Mouse (Mus musculus) kidney, embryonic 16.5 days (tissue): Measurements from ENCODE around the gene Cyp3a25. TPM values are rescaled to one million over a fixed set of nuclear protein-coding genes. Genes with fewer than 3 reads are reported as not detected.
"Not testable (repeated sequence)": the region's sequence is repeated elsewhere in the genome, so short reads cannot be mapped to it uniquely, and the experiment has no call there.

Source experiments
- ATAC-seq: fragments of 200-750 bp; cut with Nextera tagmentation; 2 replicates; pipeline ENCODE4 v1.8.0; 2017; ENCODE audit warnings: moderate TSS enrichment; ENCODE audit not compliant: low FRiP score, low TSS enrichment
- H3K27ac ChIP-seq: fragments of 300-500 bp; sonication (generic); 2 replicates; pipeline ENCODE4 v1.5.1; 2014; ENCODE audit warnings: low read length
- H3K27me3 ChIP-seq: fragments of 300-500 bp; sonication (generic); 2 replicates; pipeline ENCODE4 v1.6.1; 2014; ENCODE audit warnings: low read length, control low read depth, mixed read lengths; ENCODE audit not compliant: insufficient read depth
- H3K36me3 ChIP-seq: fragments of 300-500 bp; sonication (generic); 2 replicates; pipeline ENCODE4 v1.6.1; 2014; ENCODE audit warnings: low read length, control low read depth, mixed read lengths; ENCODE audit not compliant: insufficient read depth
- H3K4me1 ChIP-seq: fragments of 300-500 bp; sonication (generic); 2 replicates; pipeline ENCODE4 v1.6.1; 2014; ENCODE audit warnings: low read length, control low read depth, mixed read lengths; ENCODE audit not compliant: insufficient read depth
- H3K4me2 ChIP-seq: fragments of 300-500 bp; sonication (generic); replicated peaks from 2 replicates; pipeline ENCODE4 v1.6.1; 2014; ENCODE audit warnings: low read depth, low read length
- H3K4me3 ChIP-seq: fragments of 300-500 bp; sonication (generic); 2 replicates; pipeline ENCODE4 v1.5.1; 2014; ENCODE audit warnings: mild to moderate bottlenecking, low read length
- H3K9ac ChIP-seq: fragments of 300-500 bp; sonication (generic); replicated peaks from 2 replicates; pipeline ENCODE4 v1.6.1; 2014; ENCODE audit warnings: low read length
- H3K9me3 ChIP-seq: fragments of 300-500 bp; sonication (generic); 2 replicates; pipeline ENCODE4 v1.6.1; 2016; ENCODE audit warnings: low read length, control low read depth
- WGBS: fragments of 180-500 bp; shearing (Covaris S2); extraction: QIAGEN DNeasy Blood & Tissue Kit; methylation state at CpG from one replicate; pipeline ENCODE4 v1.1.7; 2014; 5-methylcytosine and 5-hydroxymethylcytosine counted together
- polyA plus RNA-seq: library from polyadenylated mRNA; unstranded; fragments of >200 nt; fragmentation: Nextera tagmentation; extraction: Ambion mirVana; gene quantifications from 2 replicates; pipeline ENCODE4 v1.2.1, GENCODE M21; 2015

The Cyp3a25 gene
- polyA plus RNA-seq: not detected in 2 replicates

DNA sequence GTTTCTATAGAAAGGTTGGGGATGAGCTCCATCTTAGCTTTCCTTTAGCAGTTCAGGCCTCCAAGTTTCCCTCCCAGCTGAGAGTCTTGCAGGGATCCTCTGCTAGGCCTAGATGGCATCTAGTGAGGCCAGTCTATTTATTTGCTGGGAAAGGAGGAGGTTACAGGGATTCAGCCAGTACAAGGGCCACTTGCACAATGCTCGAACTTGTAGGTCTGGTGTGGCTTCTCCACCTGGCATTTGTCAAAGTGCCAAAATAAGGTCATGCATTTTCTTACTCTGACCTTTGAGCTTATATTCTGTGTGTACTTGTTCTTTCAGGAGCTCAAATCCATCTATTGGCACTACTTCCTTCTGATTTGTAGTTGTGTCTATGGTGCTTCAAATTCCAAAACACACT, at the start of gene Cyp3a25:
Gene Cyp3a25, minus strand, starts transcription at position 110 of the 400 bp plus-strand sequence.
- H3K4me2 ChIP-seq, H3K4me3 ChIP-seq, H3K27me3 ChIP-seq, ATAC-seq, H3K9ac ChIP-seq, H3K4me1 ChIP-seq, H3K36me3 ChIP-seq, H3K9me3 ChIP-seq, H3K27ac ChIP-seq: not testable (repeated sequence)
- WGBS: 63% methylated on average over 1 of the region's 1 CpGs

DNA sequence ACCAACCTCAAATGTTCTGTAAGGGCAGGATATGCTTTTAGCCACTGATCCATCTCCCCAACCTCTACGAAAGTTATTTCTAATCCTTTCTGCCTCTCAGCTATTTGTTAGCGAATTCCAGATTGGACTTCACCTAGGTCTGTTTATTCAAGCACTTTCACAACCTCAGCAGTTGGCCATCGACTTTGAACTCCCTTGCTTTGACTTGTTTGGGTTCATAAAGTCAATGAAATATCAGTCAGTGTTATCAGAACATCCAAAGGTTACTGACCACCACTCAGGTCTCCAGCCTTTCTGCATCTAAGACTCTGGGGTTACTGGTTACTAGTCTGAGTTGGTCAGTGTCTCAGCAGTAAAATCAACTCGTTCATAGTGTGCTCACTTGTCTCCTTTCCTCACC, 11.7 kb upstream of the Cyp3a25 start:
- no peaks in the 10 kb centered on the region for H3K4me1 ChIP-seq
- 48% methylated on average over 4 of the region's 4 CpGs for WGBS

DNA sequence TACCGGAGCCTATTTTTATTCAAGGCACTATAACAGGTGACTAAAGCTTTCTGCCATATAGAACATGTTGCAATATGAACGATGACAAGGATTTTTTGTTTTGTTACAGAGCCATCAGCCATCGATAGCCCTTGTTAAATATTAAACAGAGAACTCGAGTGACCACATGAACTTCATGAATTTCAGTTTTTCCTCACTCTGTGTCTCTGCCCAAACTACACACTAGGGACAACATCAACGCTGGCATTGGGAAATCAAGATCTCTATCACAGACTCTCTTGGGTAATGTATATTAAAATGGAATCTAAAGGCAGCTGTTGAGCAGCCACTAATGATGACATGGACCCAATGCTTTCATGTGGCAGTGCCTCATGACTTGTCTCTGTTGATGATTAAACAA, 8.9 kb upstream of the Cyp3a25 start:
- no peak overlapping the region for H3K4me2 ChIP-seq
- no peak overlapping the region for H3K9ac ChIP-seq
- H3K27ac ChIP-seq: no peak overlapping the region
- H3K9me3 ChIP-seq: peaks cover 21% of the 10 kb centered on the region
- no peak for ATAC-seq
- H3K36me3 ChIP-seq: no peaks in the 10 kb centered on the region
- H3K4me1 ChIP-seq: no peaks in the 10 kb centered on the region
- H3K4me3 ChIP-seq: no peak overlapping the region
- WGBS: 72% methylated on average over 5 of the region's 5 CpGs
- H3K27me3 ChIP-seq: no peaks in the 10 kb centered on the region

More for the DNA sequence above, 11.7 kb upstream of the Cyp3a25 start:
- no peak overlapping the region for H3K4me3 ChIP-seq
- no peak overlapping the region for H3K27ac ChIP-seq
- no peak for ATAC-seq
- H3K9me3 ChIP-seq: peaks cover 15% of the 10 kb centered on the region
- no peaks in the 10 kb centered on the region for H3K36me3 ChIP-seq
- H3K4me2 ChIP-seq: no peak overlapping the region
- no peak overlapping the region for H3K9ac ChIP-seq
- H3K27me3 ChIP-seq: no peaks in the 10 kb centered on the region

DNA sequence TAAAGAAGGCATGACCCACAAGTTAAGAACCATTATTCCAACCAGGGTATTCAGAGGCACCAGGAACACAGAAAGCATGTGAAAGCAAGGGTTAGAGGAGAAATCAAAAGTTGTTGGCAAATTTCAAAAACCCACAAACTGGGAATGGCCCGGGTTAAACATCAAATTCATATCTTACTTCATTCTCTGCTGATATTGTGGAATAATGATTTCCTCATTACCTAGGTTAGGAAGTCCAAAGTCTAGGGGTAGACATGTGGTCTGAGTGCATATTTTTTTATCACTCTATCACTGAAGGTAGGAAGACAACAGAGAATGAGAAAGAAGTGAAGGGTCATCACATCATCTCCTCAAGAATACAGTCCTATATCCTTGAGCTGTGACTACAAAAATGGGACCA, 1.8 kb upstream of the Cyp3a25 start:
- 75% methylated on average over 1 of the region's 1 CpGs for WGBS
- ATAC-seq: no peak

DNA sequence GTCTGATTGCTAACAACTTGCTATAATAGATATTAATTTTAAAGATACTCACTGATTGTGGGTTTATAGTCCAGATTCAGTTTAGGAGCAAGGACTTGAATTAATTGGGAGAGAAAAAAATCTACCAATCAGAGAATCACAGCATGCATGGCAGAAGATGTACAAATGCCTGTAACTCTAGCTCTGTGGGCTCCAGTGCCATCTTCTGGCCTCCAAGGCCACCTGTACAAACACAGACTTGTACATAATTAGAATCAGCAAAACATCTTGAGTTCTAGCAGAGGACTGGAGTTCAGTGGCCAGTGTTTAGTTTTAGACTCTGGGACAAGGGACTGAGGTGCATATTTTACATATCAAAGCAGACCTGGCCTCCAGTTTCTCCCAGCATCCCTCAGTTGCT, 42.3 kb downstream of the Cyp3a25 start:
- Histone ChIP-seq H3K9ac (no peak overlapping the region), H3K27ac (no peak overlapping the region), H3K4me3 (no peak overlapping the region), H3K9me3 (peaks cover 25% of the 10 kb centered on the region), H3K4me2 (no peak overlapping the region), H3K27me3 (no peaks in the 10 kb centered on the region), H3K36me3 (no peaks in the 10 kb centered on the region), H3K4me1 (no peaks in the 10 kb centered on the region)
- ATAC-seq: no peak

More for the DNA sequence above, 1.8 kb upstream of the Cyp3a25 start:
- H3K4me3 ChIP-seq: no peak overlapping the region
- H3K4me2 ChIP-seq: no peak overlapping the region
- peaks cover 18% of the 10 kb centered on the region for H3K9me3 ChIP-seq
- no peaks in the 10 kb centered on the region for H3K4me1 ChIP-seq
- H3K27me3 ChIP-seq: no peaks in the 10 kb centered on the region
- no peak overlapping the region for H3K9ac ChIP-seq
- no peaks in the 10 kb centered on the region for H3K36me3 ChIP-seq
- H3K27ac ChIP-seq: no peak overlapping the region

Other genes with a start within 250 kb of the Cyp3a25 start
- not detected in 2 replicates for gene Cyp3a44, start 203.7 kb downstream of the Cyp3a25 start, polyA plus RNA-seq
- gene Cyp3a11, start 129.7 kb downstream of the Cyp3a25 start, polyA plus RNA-seq: 0.08 and 0.17 TPM in 2 replicates
- gene Cyp3a59, start 69.6 kb upstream of the Cyp3a25 start, polyA plus RNA-seq: not detected in 2 replicates
- gene Gm5565, start 150.9 kb upstream of the Cyp3a25 start, polyA plus RNA-seq: not detected in 2 replicates
- not detected in 2 replicates for gene Gm6309, start 161.1 kb upstream of the Cyp3a25 start, polyA plus RNA-seq
- gene 1700001J03Rik, start 175.7 kb upstream of the Cyp3a25 start, polyA plus RNA-seq: 0.21 and 0.28 TPM in 2 replicates
- gene Rnf6, start 211.9 kb upstream of the Cyp3a25 start, polyA plus RNA-seq: 71.2 and 71.9 TPM in 2 replicates
- 11.4 and 12.4 TPM in 2 replicates for gene Cdk8, start 221.6 kb upstream of the Cyp3a25 start, polyA plus RNA-seq